Mouse (Mus musculus) megakaryocyte, adult 5-6 weeks (primary cell): ENCODE measurements at regions not wholly inside any gene's neighbourhood (a gene's known extent, or its start where the extent isn't known, plus 50 kb on each side); places are given as distances from the start of the nearest gene placed in this dataset.
A peak's percentile ranks its signal among the peaks of the same experiment; 100 is the strongest.
"Not testable (repeated sequence)": the region's sequence is repeated elsewhere in the genome, so short reads cannot be mapped to it uniquely, and the experiment has no call there.

Experiments
- ATAC-seq: 2 replicates; pipeline ENCODE4 v1.8.0; 2016; ENCODE audit warnings: mild to moderate bottlenecking, inconsistent platforms; ENCODE audit not compliant: poor library complexity, severe bottlenecking

- ATAC-seq = no peak
These were observed 125.1 kb upstream of the Trim24 start for GRCm38 (mm10) chr6:37745393-37746100.

GRCm38 (mm10) chr6:37747793-37748192 is 122.8 kb upstream of the Trim24 start:
- not testable (repeated sequence) for ATAC-seq

DNA sequence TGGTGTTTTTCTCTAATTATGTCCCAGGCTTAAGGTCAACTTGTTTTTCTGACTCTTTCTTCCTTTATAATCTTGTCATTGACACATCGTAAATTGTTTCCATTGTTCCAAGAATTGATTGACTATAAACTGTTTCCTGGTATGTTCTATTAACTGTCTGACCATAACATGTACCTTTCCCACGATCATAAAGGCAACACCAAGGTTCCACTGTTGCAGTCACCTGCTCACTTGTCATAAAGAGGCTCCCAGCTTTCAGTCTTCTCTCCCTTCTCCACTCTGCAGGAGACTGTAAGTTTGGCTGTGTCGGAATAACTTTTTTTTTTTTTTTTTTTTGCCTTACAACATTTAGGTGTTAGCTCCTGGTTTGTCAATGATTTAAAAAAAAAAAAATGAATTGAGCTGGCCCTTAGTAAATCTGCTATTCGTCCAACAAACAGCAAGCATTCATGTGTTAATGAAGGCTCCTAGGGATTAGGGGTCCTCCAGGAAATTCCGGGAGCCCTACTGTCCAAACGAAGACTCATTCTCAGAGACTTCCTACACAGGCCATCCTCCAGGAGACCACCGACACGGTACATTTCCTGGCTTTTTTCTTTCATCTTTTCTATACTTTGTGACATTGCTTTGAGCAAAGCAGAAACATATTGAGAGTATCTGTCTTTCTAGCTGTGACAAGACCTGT is 122.2 kb upstream of the Trim24 start:
- no peak for ATAC-seq

DNA sequence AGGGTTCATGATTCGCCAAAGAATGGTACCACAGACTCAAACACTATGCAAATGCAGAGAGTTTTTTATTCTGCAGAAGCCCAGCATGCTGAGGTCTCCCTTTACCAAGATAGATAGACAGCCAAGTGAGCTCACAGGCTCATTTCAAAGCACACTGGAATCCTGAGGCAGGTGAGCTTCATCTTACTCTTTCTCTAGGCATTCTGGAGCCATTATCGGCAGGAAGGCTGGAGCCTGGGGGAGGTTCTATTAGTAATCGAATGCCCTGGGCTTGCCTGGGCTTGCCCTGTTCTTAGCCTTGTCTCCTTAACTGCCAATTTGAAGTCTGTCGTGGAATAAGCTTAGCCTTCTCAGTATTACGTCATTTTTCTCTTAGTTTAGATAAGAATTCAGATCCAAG is 121.6 kb upstream of the Trim24 start:
- no peak for ATAC-seq

- ATAC-seq = no peak
These were observed 120.3 kb upstream of the Trim24 start for GRCm38 (mm10) chr6:37750271-37750670.

- ATAC-seq = no peak
These were observed 118.9 kb upstream of the Trim24 start for GRCm38 (mm10) chr6:37751701-37752100.

DNA sequence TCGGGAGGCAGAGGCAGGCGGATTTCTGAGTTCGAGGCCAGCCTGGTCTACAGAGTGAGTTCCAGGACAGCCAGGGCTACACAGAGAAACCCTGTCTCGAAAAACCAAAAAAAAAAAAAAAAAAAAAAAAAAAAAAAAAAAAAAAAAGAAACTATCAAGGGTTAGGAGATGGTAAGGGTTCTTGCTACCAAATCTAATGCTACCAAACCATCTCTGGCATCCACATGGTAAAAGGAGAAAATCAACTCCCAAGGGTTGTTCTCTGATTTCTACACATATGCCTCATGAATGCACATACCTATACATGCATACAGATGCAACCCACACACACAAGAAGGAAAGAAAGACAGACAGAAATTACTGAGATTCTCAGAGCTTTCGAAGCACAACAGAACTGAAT is 109.6 kb upstream of the Trim24 start:
- not testable (repeated sequence) for ATAC-seq

GRCm38 (mm10) chr6:37763036-37763435 is 107.6 kb upstream of the Trim24 start:
- ATAC-seq = no peak

DNA sequence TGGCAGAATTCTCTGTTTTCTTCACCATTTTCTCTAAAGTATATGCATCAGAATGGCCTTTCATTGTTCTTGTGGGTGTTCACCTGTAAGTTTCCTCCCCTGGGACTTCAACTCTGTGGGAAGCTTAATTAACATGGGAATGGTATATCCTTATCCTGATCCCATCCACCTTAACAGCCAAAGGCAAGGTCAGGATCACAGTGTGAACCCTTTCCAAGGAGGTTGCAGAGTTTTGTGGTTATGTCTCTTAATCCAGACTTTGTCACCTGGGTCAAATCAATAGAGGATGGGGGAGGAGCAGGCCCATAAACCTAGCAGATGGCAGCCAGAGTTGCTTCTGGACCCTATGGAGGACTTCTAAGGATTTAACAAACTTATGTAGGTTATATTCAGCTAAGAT is 102.9 kb upstream of the Trim24 start:
- no peak for ATAC-seq

- ATAC-seq = no peak
These were observed 97.3 kb upstream of the Trim24 start for GRCm38 (mm10) chr6:37773294-37773693.

DNA sequence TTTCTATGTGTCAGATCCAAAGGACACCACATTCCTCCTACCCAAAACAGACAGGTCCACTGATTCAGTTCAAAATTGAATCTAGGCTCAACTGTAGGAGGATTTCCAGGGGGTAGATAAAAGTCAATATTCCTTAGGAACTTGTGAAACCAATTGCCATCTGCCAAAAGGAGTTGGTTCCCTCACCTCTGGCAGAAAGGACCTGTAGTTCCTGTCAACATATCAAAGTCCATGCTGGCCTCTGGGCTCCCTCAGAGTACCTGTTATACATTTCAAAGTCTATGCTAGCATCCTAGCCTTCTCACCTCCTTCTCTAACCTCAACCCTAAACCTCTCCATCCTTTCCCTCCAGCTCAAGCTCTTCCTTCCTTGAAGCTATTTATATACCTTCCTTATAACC is 95.5 kb upstream of the Trim24 start:
- no peak for ATAC-seq

- ATAC-seq = no peak
These were observed 90.7 kb upstream of the Trim24 start for GRCm38 (mm10) chr6:37779893-37780292.

- no peak for ATAC-seq
These were observed 88.7 kb upstream of the Trim24 start for GRCm38 (mm10) chr6:37781894-37782293.

- not testable (repeated sequence) for ATAC-seq
These were observed 85.3 kb upstream of the Trim24 start for GRCm38 (mm10) chr6:37785280-37785679.

DNA sequence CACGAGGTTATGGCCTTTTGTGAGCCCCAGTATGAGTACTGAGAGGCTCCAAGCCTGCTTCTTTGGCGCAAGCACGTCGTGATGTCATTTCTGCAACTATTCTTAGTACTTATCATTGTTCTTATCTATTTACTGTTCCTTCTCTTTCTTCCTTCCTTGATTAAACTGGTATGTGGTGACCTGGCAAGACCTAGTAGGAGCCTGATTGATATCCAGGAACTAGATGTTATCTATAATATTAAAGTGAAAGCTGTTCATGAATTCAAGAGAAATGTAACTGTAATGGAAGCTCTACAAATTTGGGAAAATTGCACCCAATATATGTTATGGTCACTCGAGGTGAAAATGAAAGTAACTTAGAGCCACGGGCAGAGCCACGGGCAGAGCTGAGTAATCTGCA is 84.9 kb upstream of the Trim24 start:
- no peak for ATAC-seq

GRCm38 (mm10) chr6:37787858-37788257 is 82.8 kb upstream of the Trim24 start:
- not testable (repeated sequence) for ATAC-seq

DNA sequence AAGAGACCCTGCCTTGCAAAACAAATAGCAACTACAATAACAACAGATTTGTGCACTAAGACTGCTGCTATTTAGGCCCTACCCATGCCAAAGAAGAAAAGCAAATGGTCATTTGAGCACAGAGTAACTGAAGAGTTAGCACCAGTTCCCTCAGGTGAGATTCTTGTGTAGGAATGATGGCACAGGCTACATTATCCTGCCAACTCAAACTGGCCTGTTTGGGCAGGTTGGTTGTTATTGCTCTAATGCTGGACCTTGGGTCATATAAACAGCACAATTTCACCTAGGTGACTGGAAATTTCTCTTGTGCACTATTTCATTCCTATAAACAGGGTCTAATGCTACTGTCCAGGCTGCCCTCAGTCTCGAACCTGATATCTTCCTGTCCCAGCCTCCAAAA is 79.7 kb upstream of the Trim24 start:
- no peak for ATAC-seq

- no peak for ATAC-seq
These were observed 76.4 kb upstream of the Trim24 start for GRCm38 (mm10) chr6:37794211-37794610.

GRCm38 (mm10) chr6:37795001-37795400 is 75.6 kb upstream of the Trim24 start:
- no peak for ATAC-seq

- ATAC-seq = no peak
These were observed 67.4 kb upstream of the Trim24 start for GRCm38 (mm10) chr6:37803231-37803630.

- ATAC-seq = peak; percentile 51
These were observed 64.7 kb upstream of the Trim24 start for GRCm38 (mm10) chr6:37805896-37806295.

GRCm38 (mm10) chr6:37806529-37807191 is 64.0 kb upstream of the Trim24 start:
- ATAC-seq = peak; percentile 60; the same call in 1 of the 2 replicates
